ENCODE assay signal across 16 mouse cellular contexts in the genomic region with DNA sequence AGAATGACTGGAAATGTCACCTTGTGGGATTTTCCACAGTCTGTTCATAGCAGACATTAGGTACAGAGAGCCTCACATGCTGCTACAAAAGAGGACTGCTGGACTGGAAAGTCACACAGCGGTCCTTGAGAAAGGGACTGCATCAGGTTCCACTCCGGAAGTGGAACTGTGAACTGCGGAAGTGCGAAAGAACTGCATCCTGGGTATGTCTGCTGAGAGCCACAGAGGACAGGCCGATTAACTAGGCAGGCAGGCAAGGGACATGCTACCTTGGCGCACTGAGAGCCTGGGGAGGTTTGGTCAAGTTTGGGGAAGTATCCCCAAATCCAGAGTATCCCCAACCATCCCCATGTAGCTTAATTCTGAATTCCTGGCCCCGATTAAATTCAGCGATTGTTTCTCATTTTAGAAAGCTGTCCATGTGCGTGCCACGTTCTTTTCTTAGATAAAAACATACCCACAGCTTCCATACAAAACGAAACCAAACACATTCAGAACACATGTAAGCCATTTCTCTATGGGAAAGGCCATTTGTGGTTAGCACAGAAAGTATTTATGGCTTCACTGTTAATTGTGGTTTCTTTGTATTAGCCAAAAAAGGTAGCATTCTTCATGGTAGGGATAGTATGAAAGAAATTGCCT.
DNase-seq lines count a peak whose midpoint lies in the region; ATAC-seq lines count a peak whose summit lies in the region.
"Had no signal": no experiment of that assay in that cellular context is flagged by ENCODE, and none has a peak within 500 bp of the region (broad histone marks: within the 10 kb centered on the region; RNA-seq: fewer than 3 reads in every experiment).

No protein-coding gene starts in this region.

- WGBS in limb, embryonic 13.5 days: 65% methylated on average over 11 of the region's 11 CpGs
- 86% methylated on average over 11 of the region's 11 CpGs for WGBS in limb, embryonic 10.5 days
- 56% methylated on average over 11 of the region's 11 CpGs for WGBS in liver, embryonic 16.5 days (ENCODE audit: insufficient replicate concordance)

- H3K4me2 ChIP-seq in limb, embryonic 13.5 days (replicated peaks): 0 out of 2 replicates have a peak overlapping the region, but pooled peaks have one; percentile 15
- peak overlapping the region; percentile 17; the same call in 1 of the 2 replicates for H3K4me2 ChIP-seq in liver, embryonic 16.5 days (ENCODE audit: low read depth, low read length)
- H3K4me2 ChIP-seq: forebrain, embryonic 13.5 days; hindbrain, embryonic 12.5 days; midbrain, embryonic 13.5 days; neural tube, embryonic 13.5 days had no signal

- H3K9me3 ChIP-seq in limb, embryonic 13.5 days: no peaks in the 10 kb centered on the region
- H3K9me3 ChIP-seq in limb, embryonic 10.5 days (replicated peaks): no peaks in the 10 kb centered on the region
- no peaks in the 10 kb centered on the region for H3K9me3 ChIP-seq in liver, embryonic 16.5 days (replicated peaks; ENCODE audit: control insufficient read depth, low read length)
- H3K9me3 ChIP-seq: forebrain, embryonic 13.5 days; hindbrain, embryonic 12.5 days; midbrain, embryonic 13.5 days; neural tube, embryonic 13.5 days had no signal

- no peak overlapping the region for H3K9ac ChIP-seq in limb, embryonic 13.5 days
- H3K9ac ChIP-seq in liver, embryonic 16.5 days (ENCODE audit: low read depth, low read length): no peak overlapping the region
- H3K9ac ChIP-seq: forebrain, embryonic 13.5 days; hindbrain, embryonic 12.5 days; midbrain, embryonic 13.5 days; neural tube, embryonic 13.5 days had no signal

- no peak for ATAC-seq in limb, embryonic 13.5 days (ENCODE audit: low FRiP score, low read depth)
- no peak for ATAC-seq in liver, embryonic 16.5 days (ENCODE audit: low read depth)
- ATAC-seq: forebrain, embryonic 13.5 days; intestine, postnatal 0 days; midbrain, embryonic 13.5 days had no signal

- H3K4me1 ChIP-seq in limb, embryonic 13.5 days: no peaks in the 10 kb centered on the region
- H3K4me1 ChIP-seq in limb, embryonic 10.5 days: no peaks in the 10 kb centered on the region
- H3K4me1 ChIP-seq in liver, embryonic 16.5 days (ENCODE audit: control insufficient read depth, low read depth, low read length): no peaks in the 10 kb centered on the region
- H3K4me1 ChIP-seq: forebrain, embryonic 13.5 days; hindbrain, embryonic 12.5 days; midbrain, embryonic 13.5 days; neural tube, embryonic 13.5 days had no signal

- H3K27ac ChIP-seq in limb, embryonic 13.5 days: no peak overlapping the region
- no peak overlapping the region for H3K27ac ChIP-seq in limb, embryonic 10.5 days
- H3K27ac ChIP-seq in liver, embryonic 16.5 days (ENCODE audit: low read length): no peak overlapping the region
- H3K27ac ChIP-seq: forebrain, embryonic 13.5 days; hindbrain, embryonic 12.5 days; midbrain, embryonic 13.5 days; neural tube, embryonic 13.5 days had no signal

- H3K4me3 ChIP-seq in limb, embryonic 13.5 days: no peak overlapping the region
- H3K4me3 ChIP-seq in limb, embryonic 10.5 days: no peak overlapping the region
- H3K4me3 ChIP-seq in liver, embryonic 16.5 days (ENCODE audit: low read depth, low read length): no peak overlapping the region
- H3K4me3 ChIP-seq: forebrain, embryonic 13.5 days; hindbrain, embryonic 12.5 days; midbrain, embryonic 13.5 days; neural tube, embryonic 13.5 days had no signal

- no peak for DNase-seq in limb, embryonic 10.5 days (ENCODE audit: low spot score)
- DNase-seq in 416B (ENCODE audit: low read depth): peak; percentile 64
- DNase-seq in NIH3T3 (ENCODE audit: low read depth): peak; percentile 4
- DNase-seq in kidney, adult 8-10 months: no peak
- DNase-seq in spleen, adult 12 weeks (ENCODE audit: low spot score): no peak
- DNase-seq: cerebellum, adult 18-20 months; gastrocnemius, postnatal 14 days; kidney, postnatal 4 days; lung, postnatal 10 days had no signal

- no peaks in the 10 kb centered on the region for H3K36me3 ChIP-seq in limb, embryonic 13.5 days
- H3K36me3 ChIP-seq in limb, embryonic 10.5 days: no peaks in the 10 kb centered on the region
- no peaks in the 10 kb centered on the region for H3K36me3 ChIP-seq in liver, embryonic 16.5 days (ENCODE audit: control insufficient read depth, insufficient read depth)
- H3K36me3 ChIP-seq: hindbrain, embryonic 12.5 days; midbrain, embryonic 13.5 days; neural tube, embryonic 13.5 days had no signal

- peaks cover 14% of the 10 kb centered on the region for H3K27me3 ChIP-seq in limb, embryonic 13.5 days
- H3K27me3 ChIP-seq in limb, embryonic 10.5 days (ENCODE audit: low read depth, poor library complexity, severe bottlenecking): no peaks in the 10 kb centered on the region
- no peaks in the 10 kb centered on the region for H3K27me3 ChIP-seq in liver, embryonic 16.5 days (ENCODE audit: control insufficient read depth, insufficient read depth, low read depth, low read length)
- H3K27me3 ChIP-seq: forebrain, embryonic 13.5 days; hindbrain, embryonic 12.5 days; midbrain, embryonic 13.5 days had no signal

Comparison
In these comparisons a context has a peak if more than half of its experiments do, and no peak if none do; other contexts are left out.
1. DNase-seq: peak in 416B (single experiment) and NIH3T3 (single experiment); none in limb, embryonic 10.5 days (single experiment), kidney, adult 8-10 months (0 of 2) and spleen, adult 12 weeks (single experiment).